Mouse (Mus musculus): ENCODE results near the gene Pbsn. TPM values are rescaled to one million over a fixed set of nuclear protein-coding genes. Genes with fewer than 3 reads are reported as not detected.
"Not testable (repeated sequence)": the region's sequence is repeated elsewhere in the genome, so short reads cannot be mapped to it uniquely, and the experiment has no call there.

The Pbsn gene
- not detected for total RNA-seq (2021)
- long read RNA-seq, experiment 1, result 0 reads
- long read RNA-seq, experiment 2, result 0 reads

- DNase-seq (ENCODE audit: low spot score in 2 of 2), result no peak
These were observed at the start of gene Pbsn for GRCm38 (mm10) chrX:77853523-77853922. TSS of gene Pbsn (minus strand) at chrX:77853623.

GRCm38 (mm10) chrX:77880033-77880432 lies 26.6 kb upstream of the Pbsn start:
- not testable (repeated sequence) for DNase-seq (ENCODE audit: low spot score in 2 of 2)

- not testable (repeated sequence) for DNase-seq (ENCODE audit: low spot score in 2 of 2)
These were observed 11.0 kb upstream of the Pbsn start, which contains the start of gene Gm14744 for GRCm38 (mm10) chrX:77864458-77864857. TSS of gene Gm14744 (plus strand) at chrX:77864758.

- DNase-seq (ENCODE audit: low spot score in 2 of 2), result no peak
These were observed 41.4 kb downstream of the Pbsn start for GRCm38 (mm10) chrX:77812031-77812430.

- DNase-seq (ENCODE audit: low spot score in 2 of 2), result peak; percentile 56 to 73
These were observed 42.7 kb downstream of the Pbsn start for GRCm38 (mm10) chrX:77810608-77811206.

GRCm38 (mm10) chrX:77808602-77809001 lies 44.8 kb downstream of the Pbsn start:
- DNase-seq (ENCODE audit: low spot score in 2 of 2), result no peak

- DNase-seq (ENCODE audit: low spot score in 2 of 2), result no peak
These were observed 51.1 kb downstream of the Pbsn start for GRCm38 (mm10) chrX:77802293-77802692.

GRCm38 (mm10) chrX:77801543-77801942 lies 51.9 kb downstream of the Pbsn start:
- no peak for DNase-seq (ENCODE audit: low spot score in 2 of 2)

GRCm38 (mm10) chrX:77799554-77799953 lies 53.9 kb downstream of the Pbsn start:
- DNase-seq (ENCODE audit: low spot score in 2 of 2), result no peak

GRCm38 (mm10) chrX:77797801-77798200 lies 55.6 kb downstream of the Pbsn start:
- no peak for DNase-seq (ENCODE audit: low spot score in 2 of 2)

GRCm38 (mm10) chrX:77796916-77797315 lies 56.5 kb downstream of the Pbsn start:
- DNase-seq (ENCODE audit: low spot score in 2 of 2), result no peak

GRCm38 (mm10) chrX:77796238-77796835 lies 57.1 kb downstream of the Pbsn start, which contains the start of gene Prkx:
TSS of gene Prkx (minus strand) at chrX:77796278.
- peak; percentile 37 to 64 for DNase-seq (ENCODE audit: low spot score in 2 of 2)

GRCm38 (mm10) chrX:77795858-77796174 lies 57.6 kb downstream of the Pbsn start:
- DNase-seq (ENCODE audit: low spot score in 2 of 2), result peak; percentile 82 to 89

GRCm38 (mm10) chrX:77794962-77795857 lies 58.2 kb downstream of the Pbsn start:
- peak in 1 of 2 experiments; percentile 20 for DNase-seq (ENCODE audit: low spot score in 2 of 2)

- DNase-seq (ENCODE audit: low spot score in 2 of 2), result no peak
These were observed 64.7 kb downstream of the Pbsn start for GRCm38 (mm10) chrX:77788675-77789074.

Other genes with a start within 250 kb of the Pbsn start
- gene Prkx, start 57.3 kb downstream of the Pbsn start, total RNA-seq (2021), result 10 to 100 TPM; 13.7 to 14.7 TPM
- gene Gm14744, start 11.1 kb upstream of the Pbsn start, total RNA-seq (2021), result not detected
- gene 5430402E10Rik, start 71.4 kb upstream of the Pbsn start, total RNA-seq (2021), result not detected
- gene Obp1a, start 237.8 kb upstream of the Pbsn start, total RNA-seq (2021), result not detected

Measured in layer of hippocampus, postnatal 14 days (tissue).